Mouse (Mus musculus) cerebellum, adult 2 months (tissue): ENCODE measurements at regions not wholly inside any gene's neighbourhood (a gene's known extent, or its start where the extent isn't known, plus 50 kb on each side); places are given as distances from the start of the nearest gene placed in this dataset.

ENCODE experiments used
- CTCF ChIP-seq: fragments of 200-500 bp; IDR thresholded peaks from 2 replicates; pipeline ENCODE4 v1.5.1; 2011; ENCODE audit warnings: low read depth, mild to moderate bottlenecking, control low read depth, low read length, moderate library complexity, borderline replicate concordance; ENCODE audit not compliant: insufficient read depth
- POLR2A ChIP-seq: fragments of 200-500 bp; IDR thresholded peaks from 2 replicates; pipeline ENCODE4 v1.6.1; 2011; ENCODE audit warnings: low read length, control low read depth, borderline replicate concordance; ENCODE audit not compliant: insufficient read depth

- TF ChIP-seq CTCF, result no peak
- no peak for TF ChIP-seq POLR2A
These were observed 131.6 kb downstream of the Dact1 start for GRCm38 (mm10) chr12:71441272-71441671.
